Mouse (Mus musculus) midbrain, embryonic 14.5 days (tissue): ENCODE data around the gene Itm2b. TPM values are rescaled to one million over a fixed set of nuclear protein-coding genes. Genes with fewer than 3 reads are reported as not detected.

Experiments used
- ATAC-seq: fragments of 200-750 bp; cut with Nextera tagmentation; 2 replicates; pipeline ENCODE4 v1.8.0; 2017; ENCODE audit warnings: moderate number of reproducible peaks, moderate library complexity; ENCODE audit not compliant: low FRiP score, low TSS enrichment
- DNase-seq: peaks from one replicate; pipeline ENCODE4 v3.0.0-alpha.2; 2015
- H3K27ac ChIP-seq: fragments of 300-500 bp; sonication (generic); replicated peaks from 2 replicates; pipeline ENCODE4 v1.5.1; 2014; ENCODE audit warnings: mild to moderate bottlenecking, low read depth, low read length, moderate library complexity
- H3K27me3 ChIP-seq: fragments of 300-500 bp; sonication (generic); 2 replicates; pipeline ENCODE4 v1.6.1; 2014; ENCODE audit warnings: low read length, control low read depth, mixed read lengths; ENCODE audit not compliant: control insufficient read depth, insufficient read depth
- H3K36me3 ChIP-seq: fragments of 300-500 bp; sonication (generic); 2 replicates; pipeline ENCODE4 v1.6.1; 2014; ENCODE audit warnings: low read length, control low read depth; ENCODE audit not compliant: control insufficient read depth, insufficient read depth
- H3K4me1 ChIP-seq: fragments of 300-500 bp; sonication (generic); 2 replicates; pipeline ENCODE4 v1.6.1; 2014; ENCODE audit warnings: mild to moderate bottlenecking, antibody characterized with exemption, low read length, control low read depth; ENCODE audit not compliant: control insufficient read depth, insufficient read depth
- H3K4me2 ChIP-seq: fragments of 300-500 bp; sonication (generic); 2 replicates; pipeline ENCODE4 v1.6.1; 2014; ENCODE audit warnings: mild to moderate bottlenecking, low read length, moderate library complexity
- H3K4me3 ChIP-seq: fragments of 300-500 bp; sonication (generic); replicated peaks from 2 replicates; pipeline ENCODE4 v1.5.1; 2014; ENCODE audit warnings: low read depth, low read length
- H3K9ac ChIP-seq: fragments of 300-500 bp; sonication (generic); replicated peaks from 2 replicates; pipeline ENCODE4 v1.6.1; 2014; ENCODE audit warnings: mild to moderate bottlenecking, low read length, moderate library complexity
- H3K9me3 ChIP-seq: fragments of 300-500 bp; sonication (generic); 2 replicates; pipeline ENCODE4 v1.6.1; 2016; ENCODE audit warnings: low read length, control low read depth, mixed read lengths; ENCODE audit not compliant: control insufficient read depth
- WGBS: fragments of 180-500 bp; shearing (Covaris S2); extraction: QIAGEN DNeasy Blood & Tissue Kit; methylation state at CpG from one replicate; pipeline ENCODE4 v1.1.7; 2014; 5-methylcytosine and 5-hydroxymethylcytosine counted together
- polyA plus RNA-seq: library from polyadenylated mRNA; unstranded; fragments of >200 nt; fragmentation: Nextera tagmentation; extraction: Ambion mirVana; gene quantifications from 2 replicates; pipeline ENCODE4 v1.2.1, GENCODE M21; 2014

Gene Itm2b
- polyA plus RNA-seq, 1 experiment from 2014 or later = 615 TPM

- H3K27me3 ChIP-seq = no peaks in the 10 kb centered on the region
- no peak for ATAC-seq
- DNase-seq = no peak
- no peaks in the 10 kb centered on the region for H3K9me3 ChIP-seq
- no peak overlapping the region for H3K27ac ChIP-seq
- no peaks in the 10 kb centered on the region for H3K4me1 ChIP-seq
- H3K36me3 ChIP-seq = peaks cover 13% of the 10 kb centered on the region; the same call in 1 of the 2 replicates
- no peak overlapping the region for H3K9ac ChIP-seq
- H3K4me3 ChIP-seq = no peak overlapping the region
- 95% methylated on average over 8 of the region's 8 CpGs for WGBS
- no peak overlapping the region for H3K4me2 ChIP-seq
These were observed 9.6 kb downstream of the Itm2b start for GRCm38 (mm10) chr14:73375445-73375844.

DNA sequence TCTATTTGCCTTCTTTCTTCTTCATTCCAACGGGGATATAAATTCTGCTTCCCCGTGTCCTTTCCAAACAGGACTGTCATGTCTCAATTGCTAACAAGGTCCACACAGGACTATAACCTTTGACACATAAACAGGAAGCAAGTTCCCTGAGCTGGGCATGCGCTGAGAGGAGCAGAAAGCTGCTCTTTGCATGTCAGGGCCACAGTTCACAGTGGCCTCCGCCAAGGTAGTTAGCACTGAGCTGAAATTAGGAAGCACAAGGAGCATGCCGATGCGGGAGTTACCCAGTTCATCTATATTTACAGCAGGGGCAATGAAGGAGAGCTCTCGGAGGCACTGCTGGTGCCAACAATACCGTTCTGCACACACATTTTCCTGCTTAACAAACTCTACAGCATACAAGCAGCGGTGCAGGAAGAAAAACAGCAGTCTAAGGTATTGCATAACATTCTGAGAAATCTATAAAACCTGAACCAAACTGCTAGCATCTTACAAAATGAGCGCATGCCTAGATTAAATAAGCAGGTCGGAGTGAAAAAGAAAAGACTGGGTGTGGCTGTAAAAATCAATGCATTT, 10.7 kb downstream of the Itm2b start:
- peaks cover 10% of the 10 kb centered on the region; the same call in 1 of the 2 replicates for H3K36me3 ChIP-seq
- no peaks in the 10 kb centered on the region for H3K27me3 ChIP-seq
- 78% methylated on average over 11 of the region's 11 CpGs for WGBS
- H3K4me1 ChIP-seq = no peaks in the 10 kb centered on the region
- H3K4me3 ChIP-seq = no peak overlapping the region
- no peak overlapping the region for H3K9ac ChIP-seq
- H3K27ac ChIP-seq = no peak overlapping the region
- H3K9me3 ChIP-seq = no peaks in the 10 kb centered on the region
- H3K4me2 ChIP-seq = no peak overlapping the region
- DNase-seq (no peak), ATAC-seq (no peak)

DNA sequence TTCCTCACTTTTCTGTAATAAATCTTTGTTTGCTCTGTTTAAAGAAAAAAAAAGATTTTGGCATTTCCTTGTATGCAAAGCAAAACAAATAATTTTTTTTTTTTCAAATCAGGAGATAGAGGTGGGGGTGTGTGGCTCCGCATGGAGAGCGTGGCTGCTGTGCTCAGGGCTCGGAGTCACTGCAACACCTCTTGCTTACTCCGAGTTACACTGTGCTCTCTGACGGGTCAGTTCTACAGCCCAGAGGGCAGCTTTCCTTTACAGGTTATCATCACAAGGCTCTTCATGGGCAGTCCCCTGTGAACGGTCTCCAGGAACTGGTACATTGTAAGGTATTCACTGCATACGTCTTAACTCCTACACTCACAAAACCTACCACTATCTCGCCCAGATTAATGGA, 11.5 kb downstream of the Itm2b start:
- Histone ChIP-seq H3K27me3 (no peaks in the 10 kb centered on the region), H3K4me3 (no peak overlapping the region), H3K9me3 (no peaks in the 10 kb centered on the region), H3K36me3 (peaks cover 9% of the 10 kb centered on the region), H3K27ac (no peak overlapping the region), H3K4me1 (no peaks in the 10 kb centered on the region), H3K4me2 (no peak overlapping the region), H3K9ac (no peak overlapping the region)
- DNase-seq = no peak
- WGBS = 86% methylated on average over 8 of the region's 8 CpGs
- ATAC-seq = no peak

DNA sequence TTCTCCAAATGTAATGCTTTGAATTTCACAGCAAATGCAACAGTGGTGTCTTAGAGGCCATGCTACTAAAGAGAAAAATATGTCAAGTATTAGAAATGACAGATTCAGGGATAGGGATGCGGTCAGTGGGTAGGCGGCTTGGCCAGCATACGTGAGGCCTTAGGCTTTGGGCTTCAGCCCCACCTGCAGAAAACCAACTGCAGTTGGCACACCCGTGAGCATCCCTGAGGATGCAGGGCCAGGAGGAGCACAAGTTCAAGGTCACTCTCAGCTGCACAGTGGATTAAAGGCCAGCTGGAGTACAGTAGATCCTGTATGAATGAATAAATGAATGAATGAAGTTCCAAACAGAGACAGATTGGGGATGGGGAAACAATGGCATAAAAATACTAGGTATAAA, 12.1 kb downstream of the Itm2b start:
- Histone ChIP-seq H3K4me1 (no peaks in the 10 kb centered on the region), H3K4me2 (no peak overlapping the region), H3K9me3 (no peaks in the 10 kb centered on the region), H3K9ac (no peak overlapping the region), H3K27me3 (no peaks in the 10 kb centered on the region), H3K36me3 (peaks cover 14% of the 10 kb centered on the region), H3K4me3 (no peak overlapping the region), H3K27ac (no peak overlapping the region)
- 93% methylated on average over 4 of the region's 4 CpGs for WGBS
- DNase-seq = no peak
- ATAC-seq = no peak

DNA sequence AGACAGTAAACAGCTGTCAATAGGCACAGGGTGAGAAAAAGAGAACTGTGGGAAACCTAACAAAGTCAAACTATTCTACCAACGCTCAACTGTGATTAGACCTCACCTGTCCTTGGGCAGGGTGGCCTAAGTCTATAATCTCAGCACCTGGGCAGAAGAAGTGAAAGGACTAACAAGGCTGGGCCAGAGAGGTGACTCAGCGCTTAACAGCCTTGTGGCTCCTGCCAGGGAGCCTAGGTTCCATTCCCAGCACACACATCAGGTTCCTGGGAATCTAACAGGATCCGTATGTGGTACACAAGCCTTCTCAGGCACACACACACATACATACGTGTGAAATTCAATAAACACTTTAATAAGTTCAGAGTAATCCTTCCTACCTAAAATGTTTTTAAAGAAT, 13.5 kb downstream of the Itm2b start:
- whole genome bisulfite sequencing = 95% methylated on average over 4 of the region's 4 CpGs
- Histone ChIP-seq H3K27me3 (no peaks in the 10 kb centered on the region), H3K4me2 (no peak overlapping the region), H3K36me3 (peaks cover 28% of the 10 kb centered on the region), H3K9ac (no peak overlapping the region), H3K4me1 (no peaks in the 10 kb centered on the region), H3K9me3 (no peaks in the 10 kb centered on the region), H3K27ac (no peak overlapping the region), H3K4me3 (no peak overlapping the region)
- DNase-seq (no peak), ATAC-seq (no peak)

DNA sequence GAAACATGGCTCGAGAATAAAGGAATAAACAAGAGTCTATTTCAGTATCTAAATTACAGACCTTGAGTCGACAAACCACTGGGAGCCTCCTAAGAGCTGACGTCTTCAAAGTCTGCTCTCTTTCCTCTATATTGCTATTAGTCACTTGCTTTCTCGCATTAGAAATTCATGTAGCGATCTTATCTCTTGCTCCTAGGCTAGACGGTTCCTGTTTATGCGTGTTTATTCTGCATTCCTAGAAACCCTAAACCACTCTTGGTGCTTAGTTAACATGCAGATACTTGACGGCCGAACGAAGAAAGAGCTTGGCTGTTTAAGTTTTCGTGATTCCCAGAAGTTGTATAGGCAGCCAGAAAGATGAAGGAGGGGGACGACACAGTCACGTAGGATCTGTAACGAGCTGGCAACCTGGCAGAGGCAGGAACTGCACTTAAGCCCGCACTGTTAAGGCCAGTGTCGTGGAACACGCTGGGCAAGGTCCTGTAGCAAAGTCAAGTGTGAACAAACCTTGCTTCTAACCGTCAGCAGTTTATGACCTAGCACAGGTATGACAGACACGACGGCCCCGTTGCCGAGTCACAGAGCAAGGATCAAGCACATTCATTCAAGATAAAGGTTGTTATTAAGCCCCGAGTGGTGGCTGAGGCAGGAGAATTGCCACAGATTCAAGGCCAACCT, 14.3 kb downstream of the Itm2b start:
- 88% methylated on average over 23 of the region's 23 CpGs for WGBS

DNA sequence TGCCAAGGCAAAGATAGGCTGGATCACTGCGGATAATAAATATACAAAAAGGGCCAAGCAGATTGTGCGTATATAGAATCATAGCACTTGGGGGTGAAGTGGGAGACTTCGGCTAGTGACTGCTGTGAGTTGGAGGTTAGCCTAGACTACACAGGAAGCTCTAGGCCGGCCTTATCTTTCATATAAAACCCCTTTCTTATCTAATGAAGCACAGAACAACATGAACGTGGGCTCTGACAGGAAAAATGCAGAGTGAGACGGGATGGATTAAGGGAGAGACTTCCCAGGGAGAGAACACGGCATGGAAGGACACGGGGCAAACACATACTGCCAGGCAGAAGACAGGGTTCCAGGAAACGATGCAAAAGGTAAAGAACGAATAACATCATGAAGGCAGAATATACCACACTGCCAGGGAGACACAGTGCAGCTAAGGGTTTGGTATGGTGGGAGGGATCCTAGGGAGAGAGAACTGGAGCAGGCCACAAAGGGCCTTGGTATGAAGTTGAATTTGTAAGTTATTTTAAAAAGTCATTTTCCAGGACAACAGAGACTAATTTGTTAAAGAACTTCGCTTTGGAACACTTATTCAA, 14.9 kb downstream of the Itm2b start:
- Histone ChIP-seq H3K4me2 (no peak overlapping the region), H3K36me3 (peaks cover 42% of the 10 kb centered on the region), H3K9me3 (no peaks in the 10 kb centered on the region), H3K9ac (no peak overlapping the region), H3K27ac (no peak overlapping the region), H3K4me3 (no peak overlapping the region), H3K27me3 (no peaks in the 10 kb centered on the region), H3K4me1 (no peaks in the 10 kb centered on the region)
- no peak for ATAC-seq
- DNase-seq = no peak
- WGBS = 88% methylated on average over 11 of the region's 11 CpGs

More for the DNA sequence above, 14.3 kb downstream of the Itm2b start:
- no peak overlapping the region for H3K4me3 ChIP-seq
- no peak for DNase-seq
- H3K9ac ChIP-seq = no peak overlapping the region
- H3K27ac ChIP-seq = no peak overlapping the region
- peaks cover 35% of the 10 kb centered on the region for H3K36me3 ChIP-seq
- no peaks in the 10 kb centered on the region for H3K27me3 ChIP-seq
- H3K4me1 ChIP-seq = no peaks in the 10 kb centered on the region
- no peaks in the 10 kb centered on the region for H3K9me3 ChIP-seq
- ATAC-seq = no peak
- no peak overlapping the region for H3K4me2 ChIP-seq

- no peaks in the 10 kb centered on the region for H3K4me1 ChIP-seq
- no peak for ATAC-seq
- DNase-seq = no peak
- no peak overlapping the region for H3K9ac ChIP-seq
- H3K4me3 ChIP-seq = no peak overlapping the region
- peaks cover 45% of the 10 kb centered on the region for H3K36me3 ChIP-seq
- H3K4me2 ChIP-seq = no peak overlapping the region
- no peaks in the 10 kb centered on the region for H3K27me3 ChIP-seq
- WGBS = 93% methylated on average over 4 of the region's 4 CpGs
- no peak overlapping the region for H3K27ac ChIP-seq
- no peaks in the 10 kb centered on the region for H3K9me3 ChIP-seq
These were observed 15.5 kb downstream of the Itm2b start for GRCm38 (mm10) chr14:73369634-73370033.

DNA sequence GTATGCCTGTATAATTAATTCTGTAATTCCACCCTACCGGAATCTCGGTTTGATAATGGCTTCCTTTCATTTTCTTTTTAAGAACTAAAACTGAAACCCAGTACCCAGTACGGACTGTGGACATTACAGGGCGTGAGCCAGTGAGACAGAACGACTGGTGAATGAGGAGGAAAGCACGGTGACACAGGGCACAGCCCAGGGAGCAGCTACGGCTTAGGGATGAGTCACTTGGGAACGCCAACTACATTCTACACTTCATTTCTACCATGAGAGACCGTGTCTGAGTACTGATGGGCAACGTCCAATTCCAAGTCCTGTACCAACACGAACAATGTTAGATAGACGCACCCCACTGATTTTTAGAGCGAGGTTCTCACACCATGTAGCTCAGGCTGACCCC, 16.1 kb downstream of the Itm2b start:
- Histone ChIP-seq H3K9me3 (no peaks in the 10 kb centered on the region), H3K36me3 (peaks cover 52% of the 10 kb centered on the region), H3K4me1 (no peaks in the 10 kb centered on the region), H3K4me3 (no peak overlapping the region), H3K27me3 (no peaks in the 10 kb centered on the region), H3K4me2 (no peak overlapping the region), H3K27ac (no peak overlapping the region), H3K9ac (no peak overlapping the region)
- DNase-seq (no peak), ATAC-seq (no peak)
- WGBS = 94% methylated on average over 13 of the region's 13 CpGs
